7 mouse cellular contexts compared by ENCODE assay signal in genomic region chr2:62664135-62664670, GRCm38 (mm10). TPM values are rescaled to one million over a fixed set of nuclear protein-coding genes. Genes with fewer than 3 reads are reported as not detected.
DNase-seq lines count a peak whose midpoint lies in the region; ATAC-seq lines count a peak whose summit lies in the region.

TSS of gene Gca (plus strand) at chr2:62664285.

- H3K4me1 ChIP-seq in embryonic facial prominence, embryonic 15.5 days = peaks cover 3% of the 10 kb centered on the region; the same call in 1 of the 2 replicates
- no peaks in the 10 kb centered on the region for H3K4me1 ChIP-seq in limb, embryonic 13.5 days
- 0 out of 2 replicates have a peak, but pooled peaks cover 3% of the 10 kb centered on the region for H3K4me1 ChIP-seq in midbrain, embryonic 15.5 days

- no peaks in the 10 kb centered on the region for H3K9me3 ChIP-seq in embryonic facial prominence, embryonic 15.5 days (replicated peaks)
- no peaks in the 10 kb centered on the region for H3K9me3 ChIP-seq in limb, embryonic 13.5 days
- no peaks in the 10 kb centered on the region for H3K9me3 ChIP-seq in midbrain, embryonic 15.5 days

- WGBS in embryonic facial prominence, embryonic 15.5 days = under 1% methylated on average over 43 of the region's 43 CpGs
- WGBS in limb, embryonic 13.5 days = under 1% methylated on average over 40 of the region's 43 CpGs
- under 1% methylated on average over 43 of the region's 43 CpGs for WGBS in midbrain, embryonic 15.5 days

- no peak within 1 kb of the TSS for H3K27ac ChIP-seq in embryonic facial prominence, embryonic 15.5 days (replicated peaks)
- no peak within 1 kb of the TSS for H3K27ac ChIP-seq in limb, embryonic 13.5 days
- no peak within 1 kb of the TSS for H3K27ac ChIP-seq in midbrain, embryonic 15.5 days

- no peaks in the 10 kb centered on the region for H3K36me3 ChIP-seq in embryonic facial prominence, embryonic 15.5 days
- no peaks in the 10 kb centered on the region for H3K36me3 ChIP-seq in limb, embryonic 13.5 days
- H3K36me3 ChIP-seq in midbrain, embryonic 15.5 days (replicated peaks) = no peaks in the 10 kb centered on the region

- peak within 1 kb of the TSS; percentile 60 for H3K4me3 ChIP-seq in embryonic facial prominence, embryonic 15.5 days (replicated peaks)
- H3K4me3 ChIP-seq in limb, embryonic 13.5 days = peak within 1 kb of the TSS; percentile 57
- peak within 1 kb of the TSS; percentile 80 for H3K4me3 ChIP-seq in midbrain, embryonic 15.5 days

- peak within 1 kb of the TSS; percentile 97 for H3K4me2 ChIP-seq in embryonic facial prominence, embryonic 15.5 days (replicated peaks)
- peak within 1 kb of the TSS; percentile 96 for H3K4me2 ChIP-seq in limb, embryonic 13.5 days (replicated peaks)
- peak within 1 kb of the TSS; percentile 95 for H3K4me2 ChIP-seq in midbrain, embryonic 15.5 days

- H3K9ac ChIP-seq in embryonic facial prominence, embryonic 15.5 days = no peak within 1 kb of the TSS; the same call in 1 of the 2 replicates
- peak within 1 kb of the TSS; percentile 57 for H3K9ac ChIP-seq in limb, embryonic 13.5 days
- peak within 1 kb of the TSS; percentile 54 for H3K9ac ChIP-seq in midbrain, embryonic 15.5 days

- peaks cover 4% of the 10 kb centered on the region; the same call in 1 of the 2 replicates for H3K27me3 ChIP-seq in embryonic facial prominence, embryonic 15.5 days
- peaks cover 28% of the 10 kb centered on the region for H3K27me3 ChIP-seq in limb, embryonic 13.5 days
- H3K27me3 ChIP-seq in midbrain, embryonic 15.5 days (replicated peaks) = no peaks in the 10 kb centered on the region

- peak; percentile 42 to 67 for DNase-seq in adrenal gland, postnatal 4 days (ENCODE audit: low spot score in 2 of 2)
- peak; percentile 61 for DNase-seq in heart, adult 8-10 months (ENCODE audit: low spot score)
- DNase-seq in kidney, adult 9 months = peak; percentile 86
- DNase-seq in spleen, postnatal 10 days (ENCODE audit: low spot score in 2 of 2) = peak; percentile 52 to 85

- ATAC-seq in embryonic facial prominence, embryonic 15.5 days (ENCODE audit: insufficient number of reproducible peaks, low FRiP score, low TSS enrichment, low read depth) = peak; percentile 92
- peak; percentile 95 for ATAC-seq in limb, embryonic 13.5 days (ENCODE audit: low FRiP score, low read depth)
- ATAC-seq in midbrain, embryonic 15.5 days (replicated peaks) = peak; percentile 99

RNA-seq across cellular contexts. Expression of gene Gca, which starts in this region (rescaled TPM):
- 10 to 100 TPM in 1 of 2 experiments, 1 to 10 TPM in 1; 6.2 to 10.4 TPM for total RNA-seq in adrenal gland, postnatal 4 days (2021)
- 2.0 and 2.8 TPM in 2 replicates for polyA plus RNA-seq in embryonic facial prominence, embryonic 15.5 days (2015; fragmentation: Nextera tagmentation; extraction: Ambion mirVana)
- total RNA-seq in heart, adult 8-10 months (2022) = 10 to 100 TPM; 19.5 to 37.3 (median 27.3) TPM
- polyA plus RNA-seq in limb, embryonic 13.5 days (2015; fragmentation: Nextera tagmentation; extraction: Ambion mirVana) = 1.1 and 1.5 TPM in 2 replicates
- 2.7 and 3.4 TPM in 2 replicates for polyA plus RNA-seq in midbrain, embryonic 15.5 days (2015; fragmentation: Nextera tagmentation; extraction: Ambion mirVana)
